Mouse (Mus musculus): Measurements from ENCODE around the gene Nme7.
A peak's percentile ranks its signal among the peaks of the same experiment; 100 is the strongest.

Nme7 gene

DNA sequence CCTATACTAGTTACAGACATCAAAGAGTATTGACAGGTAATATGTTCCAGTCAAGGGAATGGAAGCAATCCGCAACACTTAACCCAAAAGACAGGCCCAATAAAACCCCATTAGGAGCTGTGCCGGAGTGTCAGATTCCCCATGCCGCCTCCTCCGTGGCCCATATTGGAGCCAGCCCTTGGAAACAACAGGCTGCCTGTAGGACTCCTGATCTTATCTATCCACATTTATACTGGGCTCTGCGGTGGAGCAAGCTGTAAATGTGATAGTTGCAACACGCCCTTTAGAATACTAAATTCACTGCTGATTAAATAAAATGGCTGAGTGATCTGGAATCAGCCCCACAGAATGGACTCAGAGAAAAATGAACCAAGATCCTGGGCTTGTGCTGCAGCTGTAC lies 130.1 kb downstream of the Nme7 start:
- peak; percentile 24 for DNase-seq (ENCODE audit: low read depth, low spot score)

DNA sequence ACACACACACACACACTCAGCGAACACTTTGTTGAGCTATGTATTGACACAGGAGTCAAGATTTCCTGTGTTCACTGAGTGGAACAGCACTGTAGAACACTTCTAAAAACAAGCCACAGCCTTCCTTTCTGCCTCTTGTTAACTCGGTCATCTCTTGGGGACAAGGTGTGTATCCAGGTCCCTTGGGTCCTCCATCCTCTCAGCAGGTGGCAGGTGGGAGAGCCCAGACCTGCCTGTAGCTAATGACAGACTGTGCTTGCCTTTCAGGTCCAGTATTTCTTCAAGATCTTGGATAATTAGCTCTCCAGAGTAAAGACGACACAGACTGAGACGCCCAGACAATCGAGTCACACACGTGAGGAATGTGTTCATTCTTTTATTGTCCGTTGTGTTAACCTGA lies 132.8 kb downstream of the Nme7 start:
- peak; percentile 28 for DNase-seq (ENCODE audit: low read depth, low spot score)

DNA sequence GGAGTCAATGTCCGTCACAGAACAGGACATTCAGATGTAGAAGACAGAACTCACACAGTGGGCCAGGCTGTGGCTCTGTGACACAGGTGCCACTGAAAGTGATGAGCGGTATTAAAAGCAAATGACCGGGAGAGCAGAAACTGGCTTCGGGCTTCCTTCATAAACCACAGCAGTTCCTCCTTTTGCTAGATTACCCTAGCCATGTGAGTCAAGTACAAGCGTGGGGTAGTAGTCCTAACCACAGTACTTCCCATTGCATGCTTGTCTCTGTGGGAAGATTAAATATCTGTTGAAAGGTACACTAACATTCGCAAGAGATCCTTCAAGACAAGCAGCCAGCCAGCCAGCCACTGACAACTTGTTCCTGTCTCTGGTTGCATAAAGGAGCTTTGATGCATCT lies 136.3 kb downstream of the Nme7 start:
- DNase-seq (ENCODE audit: low read depth, low spot score): peak; percentile 15

DNA sequence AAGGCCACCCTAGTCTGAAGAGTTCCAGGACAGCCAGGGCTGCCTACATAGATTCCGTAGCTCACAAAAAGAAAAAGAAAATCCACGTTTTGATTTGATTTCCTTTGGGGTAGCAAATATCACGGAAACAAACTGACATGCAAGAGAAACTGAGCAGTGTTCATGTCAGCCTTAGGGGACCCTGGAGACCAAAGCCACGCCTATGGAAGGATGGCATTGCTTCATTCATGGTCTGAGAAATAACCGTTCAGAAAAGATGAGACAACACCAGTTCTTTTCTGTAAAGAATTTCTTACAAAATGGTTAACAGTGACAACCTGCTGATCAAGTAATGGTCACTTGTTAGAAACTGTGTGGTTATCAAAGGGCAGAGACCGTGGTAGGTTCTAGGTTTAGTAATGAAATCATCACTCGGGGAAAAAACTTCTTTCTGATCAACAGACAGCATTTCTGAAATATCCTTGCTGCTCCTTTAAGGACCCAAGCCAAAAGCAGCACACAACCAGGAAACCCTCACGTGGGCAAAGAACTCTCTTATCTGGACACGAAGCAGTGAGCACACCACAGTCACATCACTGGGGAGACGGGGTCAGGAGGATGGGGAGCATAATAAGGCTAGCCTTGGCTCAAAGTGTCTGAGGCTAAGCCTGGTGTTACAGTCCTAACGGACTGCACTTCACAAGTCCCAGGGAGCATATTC lies 136.9 kb downstream of the Nme7 start:
- DNase-seq (ENCODE audit: low read depth, low spot score): no peak

DNA sequence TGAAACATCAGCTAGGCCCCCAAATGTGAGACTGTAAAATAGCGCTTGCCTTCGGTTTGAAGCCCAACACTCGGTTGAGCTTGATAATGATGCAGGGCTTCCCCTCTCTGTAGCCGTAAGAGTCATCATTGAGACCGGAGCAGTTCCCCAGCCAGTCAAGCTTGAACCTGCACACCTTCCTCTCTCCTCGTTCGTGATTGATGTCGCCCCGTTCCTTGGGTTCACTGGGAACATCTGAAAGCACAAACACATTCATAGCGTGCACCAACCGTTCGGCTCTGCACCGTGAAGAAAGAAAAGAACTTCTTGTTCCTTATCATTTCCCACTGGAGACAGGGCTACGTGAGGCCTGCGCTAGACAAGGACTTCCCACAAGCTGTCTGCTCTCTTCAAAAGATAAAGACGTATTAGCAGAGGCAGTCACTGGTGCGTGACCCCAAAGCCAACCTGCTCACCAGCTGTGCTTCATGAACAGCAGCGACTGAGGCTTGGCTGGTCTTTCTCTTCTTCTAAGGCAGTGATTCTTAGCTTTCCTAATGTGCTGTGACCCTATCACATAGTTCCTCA lies 137.6 kb downstream of the Nme7 start:
- peak; percentile 43 for DNase-seq (ENCODE audit: low read depth, low spot score)

DNA sequence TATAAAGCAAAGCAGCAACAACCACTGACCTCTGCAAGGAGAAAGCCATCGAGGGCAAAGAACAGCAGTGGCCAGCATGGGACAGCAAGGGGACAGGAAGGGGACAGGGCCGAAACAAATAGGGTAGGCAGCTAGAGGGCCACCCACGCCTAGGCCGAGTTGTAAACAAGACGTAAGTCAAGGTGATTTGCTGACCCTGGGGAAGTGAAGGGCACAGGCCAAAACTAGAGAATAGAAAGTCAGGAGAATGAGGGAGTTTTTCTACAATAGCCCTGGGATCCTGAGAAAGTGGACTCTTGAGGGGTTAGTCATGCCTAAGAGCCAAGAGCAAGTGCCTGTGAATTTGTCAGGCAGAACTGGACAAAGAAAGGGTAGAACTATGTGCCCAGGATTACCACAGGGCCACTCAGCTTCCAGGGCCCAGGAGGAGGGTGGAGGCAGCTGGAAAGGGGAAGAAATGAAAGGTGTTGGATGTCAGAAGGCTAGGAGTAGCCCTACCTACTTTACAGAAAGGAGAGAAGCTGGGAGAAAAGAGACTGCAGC lies 141.8 kb downstream of the Nme7 start:
- no peak for DNase-seq (ENCODE audit: low read depth, low spot score)

DNA sequence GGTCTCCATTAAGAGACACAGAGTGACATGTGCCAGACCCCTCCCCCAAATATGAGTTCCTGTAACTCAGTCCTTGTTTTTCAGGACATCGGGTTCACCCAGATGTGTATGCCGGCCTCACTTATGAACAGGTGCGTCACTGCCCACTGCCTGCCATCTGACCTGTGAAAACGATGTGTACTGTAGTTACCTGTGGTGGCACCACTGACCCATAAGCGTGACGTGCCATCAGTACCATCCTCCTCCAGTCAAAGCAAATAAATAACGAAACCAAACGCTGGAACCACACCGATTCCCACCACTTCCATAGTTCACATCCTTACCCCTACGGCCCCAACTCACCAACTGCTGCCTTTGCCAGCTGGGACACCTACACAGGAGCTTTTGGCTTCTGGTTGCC lies 142.6 kb downstream of the Nme7 start:
- no peak for DNase-seq (ENCODE audit: low read depth, low spot score)

DNA sequence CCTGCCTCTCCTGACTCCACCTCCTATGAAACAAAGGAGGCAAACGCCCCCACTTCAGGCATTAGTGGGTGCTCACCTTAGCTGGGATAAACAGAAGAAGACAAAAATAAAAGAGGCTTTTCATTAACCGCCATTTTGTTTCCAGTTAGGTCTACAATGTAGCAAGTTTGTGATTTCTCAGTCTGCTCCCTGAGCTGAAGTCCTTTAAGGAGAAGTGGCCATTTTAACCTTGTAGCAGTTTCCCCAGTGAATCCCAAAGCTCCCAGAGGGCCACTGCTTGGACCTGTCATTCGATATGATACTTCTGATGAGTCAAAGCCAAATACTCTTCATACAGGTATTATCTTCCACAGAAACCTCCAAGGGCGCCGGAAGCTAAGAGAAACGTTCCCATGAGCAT lies 143.6 kb downstream of the Nme7 start:
- no peak for DNase-seq (ENCODE audit: low read depth, low spot score)

DNA sequence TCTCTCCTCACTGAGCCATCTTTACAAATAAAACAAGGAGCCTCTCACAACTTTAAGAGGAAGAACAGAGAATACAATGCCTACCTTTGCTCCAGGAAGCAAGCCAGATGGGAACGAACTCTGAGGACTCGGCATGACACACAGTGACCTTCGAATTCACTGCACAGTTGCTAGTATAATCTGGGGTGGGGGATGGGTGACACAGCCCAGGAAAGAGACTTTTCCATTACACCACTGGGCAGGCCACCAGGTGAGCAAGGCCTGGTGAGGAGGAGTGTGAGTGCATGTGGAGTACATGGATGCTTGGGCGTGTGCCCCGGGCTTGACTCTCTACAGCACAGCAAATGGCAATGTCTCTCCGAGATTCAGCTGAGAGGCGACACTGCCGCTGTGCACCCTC lies 145.7 kb downstream of the Nme7 start:
- no peak for DNase-seq (ENCODE audit: low read depth, low spot score)

DNA sequence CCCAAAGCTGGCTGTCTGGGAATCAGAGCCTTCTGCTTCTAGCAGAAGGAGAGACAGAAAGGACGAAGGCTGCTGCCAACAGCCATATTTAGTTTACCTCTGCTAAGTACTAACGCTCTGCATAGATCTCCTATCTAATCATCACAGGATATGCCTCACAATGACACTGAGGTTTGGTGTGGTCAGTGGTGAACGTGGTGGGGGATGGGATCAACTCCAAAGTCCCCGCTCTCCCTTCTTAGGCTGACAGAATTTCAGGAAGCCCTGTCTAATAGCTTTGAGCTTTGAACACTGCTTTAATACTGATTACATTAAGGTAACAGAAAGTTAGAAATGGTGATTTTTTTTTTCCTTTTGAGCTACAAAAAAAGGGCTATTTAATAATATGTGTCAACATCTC lies 146.3 kb downstream of the Nme7 start:
- DNase-seq (ENCODE audit: low read depth, low spot score): no peak

DNA sequence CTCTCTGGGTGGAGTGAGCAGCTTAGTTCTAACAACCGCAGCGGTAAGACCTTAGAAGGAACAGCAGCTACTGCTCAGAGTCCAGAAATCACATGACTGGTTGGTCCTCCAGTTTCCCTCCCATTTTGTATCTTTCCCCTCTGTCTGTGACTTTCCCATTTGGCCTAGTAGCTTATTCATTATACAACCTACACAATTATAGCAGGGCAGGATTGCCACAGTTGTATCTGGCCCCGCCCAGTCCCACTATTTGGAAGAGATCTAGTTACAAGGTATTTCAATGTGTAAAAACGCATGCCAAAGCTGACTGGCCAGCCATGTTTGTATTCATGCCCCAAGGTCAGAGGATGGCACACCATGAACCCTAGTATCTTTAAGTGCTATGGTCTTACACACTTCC lies 146.7 kb downstream of the Nme7 start:
- DNase-seq (ENCODE audit: low read depth, low spot score): no peak

DNA sequence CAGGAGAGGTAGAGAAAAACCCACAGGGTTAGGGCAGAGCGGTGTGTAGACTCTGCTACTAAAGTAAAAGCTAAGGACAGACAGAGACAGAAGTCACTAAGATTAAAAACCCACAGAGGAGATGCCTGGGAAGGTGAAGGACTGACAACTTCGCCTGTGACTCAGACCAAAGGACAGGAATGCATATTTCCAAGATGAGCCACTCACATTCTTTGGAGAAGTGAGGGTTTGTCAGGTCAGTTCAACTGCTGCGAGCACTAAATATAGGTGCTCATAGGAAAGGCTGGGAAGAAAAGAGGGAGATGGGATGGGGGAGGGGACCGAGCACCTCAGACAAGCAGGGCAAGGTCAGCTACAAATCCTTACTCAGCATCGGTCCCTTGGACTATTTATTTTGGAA lies 147.4 kb downstream of the Nme7 start:
- no peak for DNase-seq (ENCODE audit: low read depth, low spot score)

DNA sequence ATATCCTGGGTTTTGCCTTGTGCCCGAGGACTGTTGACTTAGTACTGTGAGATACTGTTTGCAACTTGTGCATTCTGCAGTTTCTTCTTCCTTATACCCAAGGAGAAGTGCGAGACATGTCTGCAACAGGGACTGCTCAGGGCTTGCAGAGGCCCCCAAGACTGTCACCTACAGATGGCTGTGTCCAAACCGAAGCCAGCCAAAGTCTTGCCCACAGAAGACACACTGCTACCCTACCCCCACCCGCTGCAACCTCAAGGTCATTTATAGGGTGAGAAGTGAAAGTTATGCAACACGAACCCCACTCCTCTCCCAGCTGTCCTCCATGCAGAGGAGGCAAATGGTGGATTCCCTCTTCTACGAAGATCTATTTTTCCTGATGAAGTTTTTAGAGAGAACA lies 148.7 kb downstream of the Nme7 start:
- DNase-seq (ENCODE audit: low read depth, low spot score): no peak

DNA sequence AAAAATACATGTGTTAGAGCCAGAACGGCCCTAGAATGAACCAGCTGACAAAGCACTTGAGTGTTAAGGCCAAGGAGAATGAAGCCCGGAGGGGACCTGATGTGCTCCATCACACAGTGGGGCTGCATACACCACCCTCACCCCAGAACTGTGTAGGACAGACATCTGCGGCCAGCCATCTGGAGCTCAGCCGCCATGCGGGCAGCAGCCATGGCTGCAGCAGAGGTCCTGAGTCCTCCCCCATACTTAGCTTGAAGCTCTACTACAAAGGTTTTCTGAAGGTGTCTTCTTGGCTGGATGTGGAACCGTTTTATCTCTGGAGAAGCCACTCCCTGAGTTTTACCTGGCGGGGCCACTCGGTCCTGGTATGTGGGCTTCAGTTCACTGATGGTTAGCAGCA lies 149.2 kb downstream of the Nme7 start:
- no peak for DNase-seq (ENCODE audit: low read depth, low spot score)

DNA sequence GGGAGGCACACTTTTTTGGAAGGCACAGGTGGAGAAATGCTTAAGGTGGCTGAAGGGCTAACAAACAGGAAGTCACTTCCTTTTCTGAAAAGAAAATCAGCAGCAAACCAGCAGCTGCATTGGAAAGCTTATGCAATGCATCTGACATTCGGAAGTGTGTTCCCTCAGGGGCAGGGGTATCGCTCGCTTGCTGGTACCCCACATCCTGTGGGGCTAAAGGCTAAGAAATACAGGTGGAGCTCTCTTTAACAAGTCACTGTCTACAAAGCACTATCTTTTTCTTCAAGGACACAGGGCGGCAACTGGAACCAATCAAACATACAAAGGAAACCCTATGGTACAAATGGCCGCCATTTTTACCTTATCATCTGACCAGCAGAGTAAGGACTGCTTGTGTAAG lies 149.8 kb downstream of the Nme7 start:
- peak; percentile 39 for DNase-seq (ENCODE audit: low read depth, low spot score)

DNA sequence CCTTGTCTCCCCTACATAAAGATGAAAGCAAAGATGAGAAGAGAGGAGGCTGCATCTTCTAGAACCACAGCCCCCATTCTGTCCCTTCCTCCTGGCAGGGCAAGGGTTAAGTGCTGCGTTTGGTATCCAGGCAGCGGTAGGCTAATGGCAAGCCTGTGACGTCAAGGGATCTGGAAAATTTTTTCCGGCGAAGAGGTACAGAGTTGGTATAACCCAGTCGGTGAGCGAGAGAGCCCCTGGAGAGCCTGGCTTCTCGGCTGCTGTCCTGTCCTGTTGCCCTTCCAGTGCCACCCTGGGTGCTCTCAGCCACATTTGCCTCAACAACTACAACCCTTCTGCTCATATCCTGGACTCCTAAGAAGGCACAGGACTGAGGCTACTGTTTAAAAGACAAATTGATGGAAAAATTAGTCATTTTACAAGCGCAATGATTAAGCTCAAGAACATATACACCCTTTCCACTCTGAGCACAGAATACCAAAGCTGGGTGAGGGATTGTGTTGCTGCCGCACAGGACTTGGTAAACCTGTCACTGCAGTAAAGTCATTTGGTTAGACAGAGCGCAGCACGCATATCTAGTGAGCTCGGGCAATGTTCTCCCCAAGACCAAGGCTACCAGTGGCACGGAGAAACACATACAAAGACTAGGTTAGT lies 151.0 kb downstream of the Nme7 start:
- DNase-seq (ENCODE audit: low read depth, low spot score): peak; percentile 93

DNA sequence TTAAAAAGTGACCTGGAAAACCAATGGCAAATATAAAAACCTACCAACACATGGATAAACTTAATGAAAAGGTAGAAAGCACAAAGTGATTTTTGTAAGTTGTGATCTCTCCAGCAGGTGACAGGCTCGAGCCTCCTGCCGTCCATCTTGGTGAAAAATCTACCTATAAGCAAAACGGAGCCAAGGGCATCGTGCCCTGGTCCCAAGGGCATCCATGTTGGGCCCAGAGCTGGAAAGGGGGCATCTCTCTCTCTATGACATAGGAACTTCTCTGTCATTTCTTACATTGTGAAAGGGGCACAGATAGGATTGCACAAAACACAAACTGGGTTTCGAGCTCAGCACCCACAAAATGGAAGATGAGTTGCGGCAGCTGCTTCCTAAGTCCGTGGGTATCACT lies 151.7 kb downstream of the Nme7 start:
- peak; percentile 86 for DNase-seq (ENCODE audit: low read depth, low spot score)

DNA sequence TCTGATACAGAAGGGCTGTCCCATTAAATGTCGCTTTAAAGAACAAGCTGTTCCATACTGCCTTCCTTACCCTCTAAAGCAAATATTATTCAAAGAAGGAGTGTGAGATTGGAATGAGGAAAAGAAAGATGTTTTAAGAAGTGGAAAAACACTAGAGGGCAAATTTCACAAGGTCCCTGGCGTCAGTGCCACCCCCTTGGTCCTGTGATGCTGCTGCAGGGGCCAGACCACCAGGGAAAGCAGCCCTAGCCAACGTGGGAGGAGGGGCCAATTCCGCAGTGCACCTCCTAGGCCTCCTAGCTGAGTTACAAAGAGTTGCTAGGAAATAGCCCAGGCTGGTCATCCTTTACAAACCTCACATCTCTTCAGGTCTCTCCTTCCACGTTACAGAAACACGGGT lies 152.1 kb downstream of the Nme7 start:
- peak; percentile 83 for DNase-seq (ENCODE audit: low read depth, low spot score)

DNA sequence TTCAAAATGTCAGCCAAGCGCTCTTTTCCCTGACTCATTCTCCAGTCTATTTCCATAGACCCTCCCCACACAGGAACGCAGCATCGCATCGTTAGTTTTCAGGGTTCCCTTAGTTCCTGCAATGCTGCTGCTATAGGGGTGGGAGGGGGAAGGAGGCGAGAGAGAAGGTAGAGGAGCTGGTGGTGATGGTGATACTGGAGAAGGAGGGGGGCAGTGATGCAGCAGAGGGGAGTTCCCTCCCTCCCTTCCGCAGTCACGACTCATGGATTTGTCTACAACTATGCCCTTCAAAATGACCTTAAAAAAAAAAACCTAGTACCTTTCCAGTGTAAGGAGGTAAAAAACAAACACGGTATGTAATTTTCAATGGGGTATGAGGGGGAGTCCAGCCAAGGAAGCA lies 152.8 kb downstream of the Nme7 start:
- DNase-seq (ENCODE audit: low read depth, low spot score): peak; percentile 93

DNA sequence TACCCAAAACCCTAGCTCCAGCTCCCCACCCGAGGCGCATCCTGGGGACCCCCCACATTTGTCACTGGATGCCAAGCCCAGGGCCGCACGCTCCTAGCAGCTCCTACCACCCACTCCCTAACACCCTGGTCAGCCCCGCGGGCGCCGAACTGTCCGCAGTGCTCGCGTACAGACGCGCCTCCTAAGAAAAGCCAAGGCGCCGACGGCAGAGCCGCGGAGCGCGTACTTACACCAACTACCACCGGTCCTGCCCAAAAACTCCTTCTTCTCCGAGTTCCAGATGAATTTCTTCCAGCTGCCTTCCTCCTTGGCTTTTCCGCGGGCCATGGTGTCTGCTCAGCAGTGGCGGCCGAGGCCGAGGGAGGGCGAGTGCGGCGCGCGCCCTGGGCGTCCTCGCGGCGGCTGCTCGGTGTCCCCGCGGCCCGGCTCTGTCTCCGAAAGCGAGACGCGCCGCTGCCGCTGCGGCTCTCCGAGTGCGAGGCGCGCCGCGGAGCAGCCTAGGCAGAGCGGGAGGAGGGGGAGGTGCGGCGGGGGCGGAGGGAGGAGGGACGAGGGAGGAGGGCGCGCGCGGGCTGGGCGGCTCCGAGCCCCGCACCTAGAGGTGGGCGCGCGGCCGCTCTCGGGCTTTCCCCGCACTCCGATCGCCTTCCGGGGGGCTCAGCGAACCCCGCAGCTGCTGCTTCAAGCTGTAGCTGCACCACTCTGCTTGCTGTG lies 153.8 kb downstream of the Nme7 start:
- DNase-seq (ENCODE audit: low read depth, low spot score): peak; percentile 88

DNA sequence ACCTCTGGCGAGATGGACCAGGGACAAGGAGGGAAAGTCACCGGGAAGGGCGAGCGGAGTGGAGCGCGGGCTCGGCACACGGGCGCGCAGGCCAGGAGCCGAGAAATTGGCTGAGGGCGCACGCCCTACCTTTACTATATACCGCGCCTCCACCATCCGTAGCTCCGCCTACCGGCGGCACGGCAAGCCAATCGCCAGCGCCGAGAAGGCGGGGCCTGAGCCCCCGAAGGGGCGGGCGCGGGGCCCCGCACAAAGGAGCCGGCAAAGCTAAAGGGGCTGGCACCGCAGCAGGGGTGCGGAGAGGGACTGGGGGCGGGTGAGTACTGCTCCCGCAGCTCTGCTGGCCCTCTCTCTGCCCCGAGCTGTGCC lies 154.3 kb downstream of the Nme7 start, which contains the start of gene Atp1b1:
Atp1b1 (minus strand) TSS at position 111 of the 369 bp plus-strand sequence.
- DNase-seq (ENCODE audit: low read depth, low spot score): peak; percentile 97

DNA sequence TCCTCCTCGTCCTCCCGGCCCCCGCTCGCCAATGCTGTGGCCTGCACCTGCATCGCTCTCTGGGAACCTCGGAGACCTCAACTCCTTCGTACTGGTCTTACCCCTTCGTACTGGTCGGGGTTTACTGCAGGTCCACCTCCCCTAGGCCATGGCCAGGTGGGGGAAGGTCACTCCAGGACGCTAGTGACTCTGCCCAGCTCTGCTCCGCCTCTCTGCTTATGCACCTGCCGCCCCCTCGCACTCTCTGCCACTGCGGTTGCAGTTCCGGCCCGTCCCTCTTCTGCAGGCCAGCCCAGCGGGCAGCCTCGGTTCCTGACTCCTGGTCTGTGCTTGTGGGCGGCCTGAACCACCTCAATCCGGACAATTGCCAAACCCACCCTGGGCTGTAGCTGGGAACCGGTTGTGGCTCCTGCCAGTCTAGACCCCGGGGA lies 154.7 kb downstream of the Nme7 start:
- peak; percentile 83 for DNase-seq (ENCODE audit: low read depth, low spot score)

Measured in brain, adult 2 months (tissue).